Mouse (Mus musculus) heart, adult 2 months (tissue): ENCODE results near the gene D430041D05Rik. TPM values are rescaled to one million over a fixed set of nuclear protein-coding genes. Genes with fewer than 3 reads are reported as not detected.

Experiments
- DNase-seq, 2 experiments: peaks; one replicate each; pipeline ENCODE4 v3.0.0; 2021
- H3K27ac ChIP-seq: fragments of 200-600 bp; 2 replicates; pipeline ENCODE4 v1.8.1; 2022
- H3K27me3 ChIP-seq: fragments of 200-500 bp; 2 replicates; pipeline ENCODE4 v1.6.1; 2012; ENCODE audit warnings: mild to moderate bottlenecking, low read length, inconsistent platforms, mixed read lengths; ENCODE audit not compliant: control insufficient read depth, insufficient read depth
- H3K36me3 ChIP-seq: fragments of 200-500 bp; 2 replicates; pipeline ENCODE4 v1.6.1; 2012; ENCODE audit warnings: low read length, inconsistent platforms; ENCODE audit not compliant: control insufficient read depth, insufficient read depth
- H3K4me1 ChIP-seq: fragments of 200-500 bp; 2 replicates; pipeline ENCODE4 v1.6.1; 2011; ENCODE audit warnings: low read length; ENCODE audit not compliant: control insufficient read depth, insufficient read depth
- H3K4me3 ChIP-seq: fragments of 200-600 bp; 2 replicates; pipeline ENCODE4 v1.8.1; 2022
- H3K79me2 ChIP-seq: fragments of 200-500 bp; replicated peaks from 2 replicates; pipeline ENCODE4 v1.6.1; 2012; ENCODE audit warnings: mild to moderate bottlenecking, inconsistent platforms, low read length, moderate library complexity, mixed read lengths; ENCODE audit not compliant: control insufficient read depth, insufficient read depth
- H3K9ac ChIP-seq: fragments of 200-500 bp; 2 replicates; pipeline ENCODE4 v1.6.1; 2012; ENCODE audit warnings: low read depth, mild to moderate bottlenecking, control low read depth, inconsistent platforms, low read length, mixed read lengths
- CTCF ChIP-seq: fragments of 200-600 bp; IDR thresholded peaks from 2 replicates; pipeline ENCODE4 v1.8.1; 2022; ENCODE audit warnings: antibody characterized with exemption, mild to moderate bottlenecking, moderate library complexity
- EP300 ChIP-seq: fragments of 200-500 bp; IDR thresholded peaks from 2 replicates; pipeline ENCODE4 v1.6.1; 2011; ENCODE audit warnings: low read depth, low read length, control low read depth; ENCODE audit not compliant: insufficient read depth
- POLR2A ChIP-seq: fragments of 200-500 bp; IDR thresholded peaks from 2 replicates; pipeline ENCODE4 v1.6.1; 2011; ENCODE audit warnings: mild to moderate bottlenecking, low read depth, low read length, control low read depth; ENCODE audit not compliant: insufficient read depth
- WGBS: fragments of 180-500 bp; shearing (Covaris S2); methylation state at CpG from one replicate; pipeline ENCODE4 v1.1.7; 2018; 5-methylcytosine and 5-hydroxymethylcytosine counted together
- intact Hi-C: fragments of 180-260 bp; cut with DNase I; formaldehyde crosslinking; loops from one replicate; pipeline ENCODE4 v1.15.1; 2025
- polyA plus RNA-seq: library from polyadenylated mRNA; depleted of rRNA; stranded (reverse); fragments of >200 nt; gene quantifications from 2 replicates; pipeline ENCODE4 v1.2.3, GENCODE M21; 2012
- total RNA-seq, 2 experiments: library from RNA; stranded (reverse); gene quantifications; 2 replicates each; pipeline ENCODE4 v1.2.3; 2021

D430041D05Rik gene
- total and polyA plus RNA-seq, 3 experiments, result 0.02 to 0.08 (median 0.05) TPM

- Histone ChIP-seq H3K4me1 (no peaks in the 10 kb centered on the region), H3K27me3 (no peaks in the 10 kb centered on the region), H3K4me3 (no peak overlapping the region), H3K27ac (no peak overlapping the region), H3K79me2 (no peaks in the 10 kb centered on the region), H3K9ac (no peak overlapping the region), H3K36me3 (no peaks in the 10 kb centered on the region)
- no peak for TF ChIP-seq EP300
- TF ChIP-seq POLR2A, result no peak
- no peak for TF ChIP-seq CTCF
- intact Hi-C loops, result no loop called here
- no peak for DNase-seq
- 72% methylated on average over 2 of the region's 2 CpGs for WGBS
Observed at GRCm38 (mm10) chr2:104209408-104209807, 201.4 kb downstream of the D430041D05Rik start.

DNA sequence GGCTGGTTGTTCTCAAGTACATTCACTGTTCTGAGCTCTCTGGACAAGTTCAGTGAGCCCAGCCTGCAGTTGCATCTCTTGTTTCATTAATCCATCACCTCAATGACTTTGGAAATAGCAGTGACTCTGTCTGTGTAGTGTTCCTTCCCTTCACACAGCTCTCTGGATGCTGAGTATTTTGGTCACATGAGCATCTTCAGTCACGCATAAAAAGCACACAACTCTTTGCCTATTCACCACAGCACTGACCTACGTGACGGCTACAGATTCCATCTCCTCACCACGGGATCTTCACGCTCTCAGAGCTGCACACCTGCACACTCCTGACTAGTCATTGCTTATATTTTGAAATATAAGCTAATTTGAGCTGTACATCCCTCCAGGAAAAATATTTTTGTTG lies 202.4 kb downstream of the D430041D05Rik start:
- intact Hi-C loops, result no loop called here
- 79% methylated on average over 5 of the region's 5 CpGs for WGBS
- H3K9ac ChIP-seq, result no peak overlapping the region

GRCm38 (mm10) chr2:104207948-104208347 lies 202.9 kb downstream of the D430041D05Rik start:
- Histone ChIP-seq H3K9ac (no peak overlapping the region), H3K4me1 (no peaks in the 10 kb centered on the region), H3K36me3 (no peaks in the 10 kb centered on the region), H3K4me3 (no peak overlapping the region), H3K27ac (no peak overlapping the region), H3K27me3 (no peaks in the 10 kb centered on the region), H3K79me2 (no peaks in the 10 kb centered on the region)
- TF ChIP-seq CTCF (no peak), EP300 (no peak), POLR2A (no peak)
- WGBS, result 38% methylated on average over 10 of the region's 10 CpGs
- DNase-seq, result no peak
- intact Hi-C loops, result no loop called here

More for the DNA sequence above, 202.4 kb downstream of the D430041D05Rik start:
- Histone ChIP-seq H3K36me3 (no peaks in the 10 kb centered on the region), H3K27me3 (no peaks in the 10 kb centered on the region), H3K27ac (no peak overlapping the region), H3K4me1 (no peaks in the 10 kb centered on the region), H3K4me3 (no peak overlapping the region), H3K79me2 (no peaks in the 10 kb centered on the region)
- TF ChIP-seq EP300, result no peak
- no peak for TF ChIP-seq POLR2A
- TF ChIP-seq CTCF, result no peak
- DNase-seq, result no peak

DNA sequence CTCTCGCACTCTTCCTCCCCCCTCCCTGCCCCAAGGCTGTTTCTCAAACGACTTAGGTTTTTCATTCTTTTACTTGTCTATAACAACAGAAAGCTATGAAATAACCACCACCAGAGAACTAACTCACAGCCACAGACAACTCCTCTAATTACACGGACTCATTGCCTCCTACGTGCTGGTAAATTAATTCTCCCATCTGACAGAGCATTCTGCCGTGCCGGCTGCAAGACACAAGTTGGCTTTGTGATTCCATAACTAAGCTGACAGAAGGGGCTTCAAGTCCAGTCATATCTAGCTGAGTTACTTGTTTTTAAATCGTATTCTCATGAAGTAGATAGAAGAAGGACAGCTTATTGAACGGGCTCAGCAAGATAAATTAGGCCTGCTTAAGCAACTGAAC lies 205.2 kb downstream of the D430041D05Rik start:
- no peaks in the 10 kb centered on the region for H3K27me3 ChIP-seq
- H3K27ac ChIP-seq, result no peak overlapping the region
- no peaks in the 10 kb centered on the region for H3K79me2 ChIP-seq
- H3K9ac ChIP-seq, result no peak overlapping the region
- WGBS, result 74% methylated on average over 8 of the region's 8 CpGs
- no peak for DNase-seq
- no peaks in the 10 kb centered on the region for H3K4me1 ChIP-seq
- H3K4me3 ChIP-seq, result no peak overlapping the region
- TF ChIP-seq POLR2A (no peak), CTCF (no peak), EP300 (no peak)
- intact Hi-C loops, result no loop called here
- H3K36me3 ChIP-seq, result no peaks in the 10 kb centered on the region

- Histone ChIP-seq H3K79me2 (no peaks in the 10 kb centered on the region), H3K36me3 (no peaks in the 10 kb centered on the region), H3K4me1 (no peaks in the 10 kb centered on the region), H3K9ac (no peak overlapping the region), H3K27ac (no peak overlapping the region), H3K27me3 (no peaks in the 10 kb centered on the region), H3K4me3 (no peak overlapping the region)
- intact Hi-C loops, result no loop called here
- DNase-seq, result no peak
- WGBS, result 65% methylated on average over 3 of the region's 3 CpGs
- TF ChIP-seq CTCF, result no peak
- no peak for TF ChIP-seq EP300
- no peak for TF ChIP-seq POLR2A
Observed at GRCm38 (mm10) chr2:104200211-104200610, 210.6 kb downstream of the D430041D05Rik start.

DNA sequence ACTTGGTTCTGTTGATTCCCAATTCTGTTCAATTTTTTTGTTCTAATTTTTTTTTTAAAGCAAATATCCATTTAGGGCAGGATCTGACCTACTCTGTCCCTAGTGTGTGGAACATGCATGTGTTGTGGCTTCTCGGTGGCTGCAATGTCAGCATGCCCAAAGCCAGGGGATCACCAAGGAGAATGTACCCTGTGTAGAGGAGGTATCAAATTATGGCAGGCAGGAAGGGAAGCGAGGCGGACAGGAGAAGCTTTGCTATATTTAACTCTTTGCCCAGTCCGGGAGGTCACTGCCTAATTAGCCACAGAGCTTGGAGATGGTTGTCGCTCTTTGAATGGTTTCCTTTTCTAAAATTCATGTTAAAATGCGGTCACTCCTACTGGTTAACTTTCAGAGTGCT lies 212.6 kb downstream of the D430041D05Rik start:
- Histone ChIP-seq H3K27ac (no peak overlapping the region), H3K36me3 (no peaks in the 10 kb centered on the region), H3K79me2 (no peaks in the 10 kb centered on the region), H3K9ac (no peak overlapping the region), H3K27me3 (no peaks in the 10 kb centered on the region), H3K4me3 (no peak overlapping the region), H3K4me1 (no peaks in the 10 kb centered on the region)
- intact Hi-C loops, result no loop called here
- no peak for DNase-seq
- 63% methylated on average over 6 of the region's 6 CpGs for WGBS
- TF ChIP-seq EP300 (no peak), POLR2A (no peak), CTCF (no peak)
